Mouse (Mus musculus): ENCODE results near the gene Lrrc75a. TPM values are rescaled to one million over a fixed set of nuclear protein-coding genes. Genes with fewer than 3 reads are reported as not detected.
A peak's percentile ranks its signal among the peaks of the same experiment; 100 is the strongest.

Gene Lrrc75a
- total RNA-seq, 2 experiments from 2014 or later, result 6.3 to 7.9 TPM

- intact Hi-C loops (cut with DNase I), result loop anchor here (2.0 to 5.0 kb wide), 2 partner anchors 53 to 214 kb away; partner anchors contain the start of gene Ubb
- peak; percentile 8 to 26 for DNase-seq
Measured at GRCm38 (mm10) chr11:62603312-62604056, 44.8 kb downstream of the Lrrc75a start.

GRCm38 (mm10) chr11:62602619-62603311, 45.6 kb downstream of the Lrrc75a start:
- peak; percentile 97 for DNase-seq
- intact Hi-C loops (cut with DNase I), result loop anchor here (2.0 to 5.0 kb wide), 2 partner anchors 52 to 215 kb away; partner anchors contain the start of gene Ubb

GRCm38 (mm10) chr11:62601732-62602618, 46.3 kb downstream of the Lrrc75a start:
- no peak for DNase-seq
- intact Hi-C loops (cut with DNase I), result loop anchor here (2.0 to 5.0 kb wide), 2 partner anchors 51 to 215 kb away; partner anchors contain the start of gene Ubb

- no peak for DNase-seq
- intact Hi-C loops (cut with DNase I), result no loop called here
Measured at GRCm38 (mm10) chr11:62598571-62598970, 49.8 kb downstream of the Lrrc75a start.

DNA sequence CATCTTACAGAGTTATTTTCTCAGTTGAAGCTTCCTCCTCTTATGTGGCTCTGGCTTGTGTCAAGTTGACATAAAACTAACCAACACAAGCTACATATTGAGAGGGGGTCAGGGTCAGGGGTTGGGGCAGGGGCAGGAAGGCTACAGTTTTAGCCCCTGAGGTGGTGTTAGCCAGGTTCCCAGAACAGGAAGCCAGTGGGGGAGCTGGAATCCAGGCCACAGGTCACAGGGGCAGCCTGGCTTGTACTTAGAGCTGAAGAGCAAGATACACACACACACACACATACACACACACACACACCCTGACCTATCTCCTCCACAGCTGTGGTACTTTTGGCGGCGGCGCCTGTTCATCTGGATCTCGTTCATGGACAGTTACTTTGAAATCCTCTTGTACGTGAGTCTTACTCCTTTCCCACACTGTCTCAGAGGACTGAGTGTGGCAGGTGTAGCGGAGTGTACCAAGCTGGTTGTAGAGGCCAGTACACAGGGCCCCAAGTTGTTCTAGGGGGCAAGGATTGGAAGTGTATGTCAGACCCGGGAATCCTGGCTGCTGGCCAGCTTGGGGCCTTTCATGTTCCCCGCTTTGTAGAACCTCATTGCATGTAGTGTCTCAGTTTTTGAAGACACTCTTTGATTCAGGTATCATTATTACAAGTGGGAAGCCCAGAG, 56.3 kb downstream of the Lrrc75a start:
- intact Hi-C loops (cut with DNase I), result no loop called here
- no peak for DNase-seq

- no peak for DNase-seq
- intact Hi-C loops (cut with DNase I), result no loop called here
Measured at GRCm38 (mm10) chr11:62591026-62591425, 57.3 kb downstream of the Lrrc75a start.

DNA sequence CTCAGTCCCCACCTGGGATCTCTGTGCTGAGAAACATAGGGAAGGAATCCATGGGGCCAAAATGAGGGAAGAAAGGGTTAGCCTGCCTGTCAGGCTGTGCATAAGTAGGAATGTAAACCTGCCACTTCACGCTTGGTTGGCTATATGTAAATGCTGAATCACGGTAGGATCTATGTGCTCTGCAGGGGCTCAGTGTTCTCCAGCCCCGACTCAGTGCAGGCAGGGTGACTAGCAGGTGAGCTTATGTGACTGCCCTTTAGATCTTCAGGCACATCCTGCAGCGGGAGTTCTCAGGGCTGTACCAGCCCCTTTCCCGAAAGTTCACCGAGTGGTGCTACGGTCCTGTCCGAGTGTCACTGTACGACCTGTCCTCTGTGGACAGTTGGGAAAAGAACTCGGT, 58.9 kb downstream of the Lrrc75a start:
- intact Hi-C loops (cut with DNase I), result no loop called here

GRCm38 (mm10) chr11:62587034-62587433, 61.3 kb downstream of the Lrrc75a start:
- intact Hi-C loops (cut with DNase I), result no loop called here
- DNase-seq, result no peak

More for the DNA sequence above, 58.9 kb downstream of the Lrrc75a start:
- DNase-seq, result no peak

DNA sequence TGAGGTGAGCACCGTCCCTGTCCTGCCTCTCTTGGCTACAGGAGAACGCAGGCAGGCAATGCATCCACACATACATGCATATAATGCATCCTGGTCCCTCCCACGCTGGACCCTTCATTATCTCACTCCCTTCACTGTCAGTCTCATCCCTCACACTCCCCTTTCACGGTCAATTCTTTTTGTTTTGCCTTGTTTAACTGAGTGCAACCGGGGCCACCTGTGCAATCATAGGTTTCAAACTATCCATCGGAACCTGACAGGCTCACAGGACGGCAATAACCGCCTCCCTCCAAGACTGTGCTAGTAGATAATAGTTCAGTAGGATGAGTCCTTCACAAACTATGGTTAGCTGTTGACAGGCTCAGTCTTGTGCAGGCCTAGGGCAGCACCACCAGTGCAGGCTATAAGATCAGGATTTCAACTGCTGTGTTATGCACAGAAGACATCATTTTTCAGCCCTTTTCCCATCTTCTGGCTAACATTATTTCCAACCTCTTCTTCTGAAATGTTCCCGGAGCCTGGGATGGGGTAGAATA, 63.6 kb downstream of the Lrrc75a start:
- intact Hi-C loops (cut with DNase I), result no loop called here
- no peak for DNase-seq

- intact Hi-C loops (cut with DNase I), result no loop called here
- DNase-seq, result no peak
Measured at GRCm38 (mm10) chr11:62583031-62583430, 65.3 kb downstream of the Lrrc75a start.

DNA sequence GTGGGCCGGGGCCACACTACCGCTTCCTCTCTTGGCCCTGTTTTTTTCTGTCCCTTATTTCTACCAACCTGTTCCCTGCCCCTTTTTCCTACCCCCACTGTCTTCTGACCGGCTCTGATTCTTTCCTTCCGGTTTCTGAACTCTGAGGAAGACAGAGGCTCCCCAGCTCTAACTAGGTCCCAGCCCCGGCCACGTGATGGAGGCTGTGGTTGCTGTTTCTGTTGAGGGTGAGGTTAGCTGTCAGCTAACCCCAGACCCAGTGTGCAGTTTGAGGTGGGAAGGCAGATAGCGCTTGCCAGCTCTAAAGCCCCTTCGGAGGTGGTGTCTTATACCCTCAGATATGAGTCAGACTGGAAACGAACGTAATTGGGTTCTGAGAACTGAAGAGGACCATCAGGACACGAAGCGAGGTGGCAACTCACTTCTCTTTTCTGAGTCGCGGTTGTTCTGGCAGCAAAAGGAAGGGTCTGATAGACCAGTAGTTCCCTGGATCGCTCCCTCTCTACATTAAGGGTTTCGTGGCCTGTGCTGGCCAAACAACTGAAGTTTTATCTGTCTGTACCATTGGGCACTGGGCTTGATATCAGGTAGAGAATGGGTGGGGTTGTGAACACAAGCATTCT, 71.7 kb downstream of the Lrrc75a start:
- peak; percentile 25 to 29 for DNase-seq
- intact Hi-C loops (cut with DNase I), result no loop called here

- peak; percentile 38 to 44 for DNase-seq
- intact Hi-C loops (cut with DNase I), result loop anchor here (2.0 kb wide), 2 partner anchors 21 to 179 kb away; no protein-coding TSS in a partner anchor
Measured at GRCm38 (mm10) chr11:62575659-62576438, 72.5 kb downstream of the Lrrc75a start.

GRCm38 (mm10) chr11:62575297-62575658, 73.0 kb downstream of the Lrrc75a start:
- DNase-seq, result peak; percentile 87 to 93
- intact Hi-C loops (cut with DNase I), result loop anchor here (2.0 kb wide), 2 partner anchors 20 to 178 kb away; no protein-coding TSS in a partner anchor

DNA sequence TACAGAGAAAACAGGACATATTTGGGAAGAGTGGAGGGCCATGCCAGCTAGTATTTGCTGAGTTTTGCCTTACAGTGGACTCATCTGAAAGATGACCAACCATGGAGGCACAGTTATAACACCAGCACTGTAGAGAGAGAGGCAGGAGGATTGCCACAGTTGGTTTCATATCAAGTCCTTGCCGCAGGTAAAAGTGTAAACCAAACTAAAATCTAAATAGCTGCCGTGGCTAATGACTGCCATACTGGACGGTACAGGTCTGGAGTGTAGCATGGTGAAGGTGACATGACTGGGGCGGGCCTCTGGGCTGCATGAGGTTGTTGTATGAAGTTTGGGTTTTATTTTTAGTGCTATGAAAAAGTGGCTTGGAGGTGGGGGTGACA, 73.6 kb downstream of the Lrrc75a start:
- no peak for DNase-seq
- intact Hi-C loops (cut with DNase I), result loop anchor here (2.0 kb wide), 2 partner anchors 20 to 178 kb away; no protein-coding TSS in a partner anchor

GRCm38 (mm10) chr11:62573959-62574702, 74.2 kb downstream of the Lrrc75a start, which contains the start of gene Trpv2:
TSS of gene Trpv2 (plus strand) at chr11:62574486.
- DNase-seq, result no peak
- intact Hi-C loops (cut with DNase I), result loop anchor here (2.0 kb wide), 2 partner anchors 19 to 177 kb away; no protein-coding TSS in a partner anchor

DNA sequence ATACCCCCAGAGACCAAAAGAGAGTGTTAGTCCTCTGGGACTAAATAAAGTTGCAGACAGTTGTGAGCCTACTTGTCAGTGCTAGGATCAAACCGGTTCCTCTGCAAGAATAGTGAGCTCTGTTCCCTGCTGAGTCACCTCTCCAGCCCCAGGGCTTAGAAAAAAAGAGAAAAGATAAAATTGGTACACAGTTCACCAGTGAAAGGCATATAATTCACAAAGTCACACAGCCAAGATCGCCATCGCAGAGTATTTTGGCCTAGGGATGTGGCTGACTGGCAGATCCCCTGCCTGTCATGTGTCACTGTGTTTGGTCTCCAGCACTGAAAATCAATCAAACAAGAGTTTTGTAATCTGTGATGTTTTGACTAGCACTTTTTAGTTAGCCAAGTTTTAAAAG, 80.0 kb downstream of the Lrrc75a start:
- DNase-seq, result no peak
- intact Hi-C loops (cut with DNase I), result no loop called here

DNA sequence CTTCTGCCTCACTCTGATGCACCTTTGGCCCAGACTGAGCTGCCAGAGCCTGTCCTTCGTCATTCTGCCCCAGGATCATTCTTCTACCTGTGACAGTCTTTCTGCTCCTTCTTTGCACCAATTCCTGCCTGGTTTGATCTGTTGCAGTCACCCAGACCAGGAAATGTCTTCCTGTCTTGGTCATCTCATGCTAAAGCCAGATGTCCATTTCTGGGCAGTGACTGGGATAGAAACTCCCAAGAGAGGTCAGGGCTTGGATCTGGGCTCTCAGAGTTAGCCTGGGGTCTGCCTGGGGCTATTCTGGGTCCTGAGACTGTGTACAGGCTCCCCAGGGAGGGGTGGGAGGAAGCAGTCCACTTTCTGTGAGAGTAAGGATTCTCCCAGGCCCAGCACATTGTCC, 82.1 kb downstream of the Lrrc75a start:
- DNase-seq, result peak; percentile 19 to 29
- intact Hi-C loops (cut with DNase I), result no loop called here

DNA sequence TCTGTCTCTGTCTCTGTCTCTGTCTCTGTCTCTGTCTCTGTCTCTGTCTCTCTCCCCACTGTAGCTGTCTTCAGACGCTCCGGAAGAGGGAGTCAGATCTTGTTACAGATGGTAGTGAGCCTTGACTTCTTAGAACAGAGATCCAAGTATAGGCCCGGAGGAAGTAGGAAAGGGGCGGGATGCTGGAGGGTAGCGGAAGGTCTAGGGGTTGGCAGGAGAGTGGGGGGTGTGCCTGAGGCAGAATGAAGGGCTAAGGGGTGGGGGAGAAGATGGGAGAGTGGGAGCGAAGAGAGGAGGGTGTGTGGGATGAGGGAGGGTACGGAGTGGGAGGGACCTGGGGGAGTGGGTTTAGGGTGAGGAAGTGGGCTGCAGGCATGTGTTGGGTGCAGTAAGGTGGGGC, 82.6 kb downstream of the Lrrc75a start:
- intact Hi-C loops (cut with DNase I), result no loop called here
- no peak for DNase-seq
